Mouse (Mus musculus): ENCODE measurements around the gene Crlf1. TPM values are rescaled to one million over a fixed set of nuclear protein-coding genes. Genes with fewer than 3 reads are reported as not detected.

Crlf1 gene
- polyA plus RNA-seq, 1 experiment from 2014 or later, result 2.8 TPM

DNA sequence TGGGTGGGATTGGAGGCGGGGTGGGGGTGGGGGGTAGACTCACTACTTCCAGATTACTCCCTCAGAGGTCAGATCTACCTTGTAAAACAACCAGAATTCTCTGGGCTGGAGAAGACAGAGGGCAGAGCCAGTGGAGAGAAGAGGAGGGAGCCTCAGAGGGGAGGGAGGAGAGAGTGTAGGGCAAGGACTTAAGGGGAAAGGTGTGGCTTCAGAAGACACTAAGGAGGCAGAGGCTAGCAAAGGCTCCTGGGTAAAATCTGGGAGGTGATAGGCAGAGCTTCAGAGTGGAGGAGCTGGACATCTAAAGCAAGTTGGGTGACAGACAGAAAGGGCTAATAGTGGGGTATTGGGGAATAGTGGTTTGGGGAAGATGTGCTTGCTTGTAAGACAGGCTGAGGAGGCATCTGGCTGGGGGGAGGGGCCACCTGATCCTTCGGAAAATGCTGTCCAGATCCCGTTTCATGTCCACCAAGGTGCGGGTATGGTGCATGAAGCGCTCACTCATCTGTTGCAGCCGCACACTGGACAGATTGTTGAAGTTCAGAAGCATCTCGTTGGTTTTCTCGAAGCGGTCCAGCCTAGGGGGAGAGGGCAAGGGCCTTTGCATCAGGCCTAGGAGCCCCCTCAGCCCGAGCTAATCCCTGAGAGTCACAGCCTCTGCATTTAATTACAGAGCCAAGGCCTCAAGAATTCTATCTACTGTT lies 25.1 kb downstream of the Crlf1 start:
- H3K36me3 ChIP-seq (replicated peaks), result peaks cover 36% of the 10 kb centered on the region
- no peak overlapping the region for H3K4me2 ChIP-seq
- WGBS, result 72% methylated on average over 10 of the region's 10 CpGs

DNA sequence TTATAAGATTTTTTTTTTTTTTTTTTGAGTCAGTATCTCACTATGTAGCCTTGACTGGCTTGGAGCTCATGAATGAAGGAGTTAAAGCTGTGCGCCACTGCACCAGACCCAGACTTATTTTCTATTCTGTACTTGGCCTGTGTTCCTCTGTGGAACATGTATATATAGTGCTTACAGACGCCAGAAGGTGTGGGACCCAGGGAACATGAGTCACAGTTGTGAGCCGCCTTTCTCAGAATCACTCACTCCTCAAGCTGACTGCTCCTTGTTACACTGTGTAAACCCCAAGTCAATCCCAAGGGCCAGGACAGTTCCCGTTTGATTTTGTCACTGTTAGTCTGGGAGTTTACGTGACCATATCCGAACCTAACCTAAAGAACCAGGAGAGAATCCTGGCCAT lies 26.1 kb downstream of the Crlf1 start:
- Histone ChIP-seq H3K4me1 (peaks cover 13% of the 10 kb centered on the region), H3K4me3 (replicated peaks) (no peak overlapping the region), H3K27me3 (no peaks in the 10 kb centered on the region), H3K4me2 (no peak overlapping the region), H3K36me3 (replicated peaks) (peaks cover 26% of the 10 kb centered on the region), H3K9ac (no peak overlapping the region), H3K9me3 (no peaks in the 10 kb centered on the region), H3K27ac (no peak overlapping the region)
- no peak for ATAC-seq (ENCODE audit: low FRiP score)
- 92% methylated on average over 6 of the region's 6 CpGs for WGBS

More for the DNA sequence above, 25.1 kb downstream of the Crlf1 start:
- Histone ChIP-seq H3K9ac (no peak overlapping the region; the same call in 1 of the 2 replicates), H3K4me1 (peaks cover 9% of the 10 kb centered on the region), H3K9me3 (no peaks in the 10 kb centered on the region), H3K27ac (no peak overlapping the region), H3K4me3 (replicated peaks) (no peak overlapping the region), H3K27me3 (no peaks in the 10 kb centered on the region)
- no peak for ATAC-seq (ENCODE audit: low FRiP score)

DNA sequence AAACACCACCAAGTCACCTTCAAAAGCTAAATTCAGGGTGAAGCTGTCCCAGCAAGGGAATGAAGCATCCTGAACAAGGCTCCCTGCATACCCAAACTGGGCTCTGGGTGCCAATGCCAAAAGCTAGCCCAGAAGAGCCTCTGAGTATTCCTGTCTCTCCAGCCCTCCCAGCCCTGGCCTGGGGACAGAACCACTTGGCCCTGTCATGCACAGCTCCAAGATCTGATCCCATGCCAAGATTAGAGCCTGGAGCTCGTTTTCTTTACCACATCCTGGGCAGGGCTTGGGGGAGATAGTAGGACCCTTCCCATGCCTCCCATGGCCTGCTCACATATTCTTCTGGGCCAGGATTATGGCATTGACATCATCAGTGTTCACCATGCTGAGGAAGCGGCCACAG lies 26.6 kb downstream of the Crlf1 start:
- Histone ChIP-seq H3K4me1 (peaks cover 13% of the 10 kb centered on the region), H3K36me3 (replicated peaks) (peaks cover 23% of the 10 kb centered on the region), H3K9ac (no peak overlapping the region), H3K9me3 (no peaks in the 10 kb centered on the region), H3K4me2 (no peak overlapping the region), H3K27me3 (no peaks in the 10 kb centered on the region), H3K27ac (no peak overlapping the region), H3K4me3 (replicated peaks) (no peak overlapping the region)
- WGBS, result 65% methylated on average over 2 of the region's 2 CpGs
- no peak for ATAC-seq (ENCODE audit: low FRiP score)

DNA sequence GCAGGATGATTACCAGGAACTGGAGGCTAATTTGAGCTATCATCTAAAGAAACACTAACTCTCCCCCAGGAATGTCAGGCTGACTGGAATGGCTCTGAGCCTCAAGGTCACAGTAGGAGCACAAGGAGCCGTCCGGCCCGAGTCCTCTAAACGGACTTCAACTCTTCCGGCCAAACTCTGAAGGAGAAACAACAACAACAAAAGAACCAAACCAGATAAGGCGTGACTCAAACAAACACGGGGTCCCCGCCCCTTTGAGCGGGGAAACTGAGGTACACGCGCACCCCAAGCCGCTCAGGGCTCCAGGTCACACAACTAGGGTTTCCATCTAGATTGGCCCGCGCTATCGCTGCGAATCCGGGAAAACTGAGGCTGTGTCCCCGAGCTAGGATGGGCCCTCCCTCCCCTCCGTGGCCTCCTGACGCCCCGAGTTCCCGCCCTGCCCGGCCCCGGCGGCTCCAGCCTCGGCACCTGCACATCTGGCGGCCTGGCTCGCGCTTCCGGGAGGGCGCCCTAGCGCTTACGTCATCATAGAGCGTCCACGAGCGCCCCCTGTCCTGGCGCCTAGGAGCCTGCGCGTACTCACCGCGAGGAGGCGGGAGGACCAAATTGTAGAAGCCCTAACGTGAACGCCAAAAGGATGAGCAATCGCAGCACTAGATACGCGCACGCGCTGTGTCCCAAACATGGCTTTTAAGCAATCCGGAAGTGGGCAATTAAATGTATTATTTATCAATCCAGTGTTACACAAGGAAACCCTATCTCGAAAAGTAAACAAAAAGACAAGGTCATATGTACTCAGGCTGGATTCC lies 29.8 kb downstream of the Crlf1 start:
- ATAC-seq (ENCODE audit: low FRiP score), result peak; percentile 86
- Histone ChIP-seq H3K4me1 (peaks cover 26% of the 10 kb centered on the region), H3K9ac (peak overlapping the region; percentile 72)

DNA sequence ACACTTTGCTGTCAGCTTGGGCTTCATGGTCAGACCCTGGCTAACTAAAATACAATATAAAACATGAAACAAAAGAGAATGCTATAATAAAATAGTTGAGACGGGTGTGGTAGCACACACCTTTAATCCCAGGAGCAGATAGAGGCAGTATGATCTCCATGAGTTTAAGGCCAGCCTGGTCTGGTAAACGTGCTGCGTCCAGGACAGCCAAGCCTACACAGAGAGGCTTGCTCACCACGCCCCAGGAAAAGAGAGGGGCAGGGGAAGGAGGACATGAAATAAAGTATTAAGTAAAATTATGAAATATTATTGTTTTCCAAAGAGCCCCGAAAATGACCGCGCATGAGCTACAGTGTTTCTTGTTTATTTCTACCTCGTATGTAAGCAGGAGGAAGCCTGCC lies 34.2 kb downstream of the Crlf1 start:
- H3K4me2 ChIP-seq, result peak overlapping the region; percentile 85
- no peaks in the 10 kb centered on the region for H3K27me3 ChIP-seq
- peak overlapping the region; percentile 86 for H3K27ac ChIP-seq
- H3K9ac ChIP-seq, result peak overlapping the region; percentile 90
- H3K36me3 ChIP-seq (replicated peaks), result peaks cover 25% of the 10 kb centered on the region
- H3K9me3 ChIP-seq, result no peaks in the 10 kb centered on the region
- peaks cover 35% of the 10 kb centered on the region for H3K4me1 ChIP-seq
- no peak for ATAC-seq (ENCODE audit: low FRiP score)
- WGBS, result 5% methylated on average over 8 of the region's 8 CpGs
- H3K4me3 ChIP-seq (replicated peaks), result peak overlapping the region; percentile 82

More for the DNA sequence above, 29.8 kb downstream of the Crlf1 start:
- peak overlapping the region; percentile 84 for H3K4me2 ChIP-seq
- H3K36me3 ChIP-seq (replicated peaks), result 0 out of 2 replicates have a peak, but pooled peaks cover 9% of the 10 kb centered on the region
- H3K4me3 ChIP-seq (replicated peaks), result peak overlapping the region; percentile 77
- WGBS, result under 1% methylated on average over 51 of the region's 51 CpGs
- peak overlapping the region; percentile 91 for H3K27ac ChIP-seq
- no peaks in the 10 kb centered on the region for H3K27me3 ChIP-seq
- no peaks in the 10 kb centered on the region for H3K9me3 ChIP-seq

DNA sequence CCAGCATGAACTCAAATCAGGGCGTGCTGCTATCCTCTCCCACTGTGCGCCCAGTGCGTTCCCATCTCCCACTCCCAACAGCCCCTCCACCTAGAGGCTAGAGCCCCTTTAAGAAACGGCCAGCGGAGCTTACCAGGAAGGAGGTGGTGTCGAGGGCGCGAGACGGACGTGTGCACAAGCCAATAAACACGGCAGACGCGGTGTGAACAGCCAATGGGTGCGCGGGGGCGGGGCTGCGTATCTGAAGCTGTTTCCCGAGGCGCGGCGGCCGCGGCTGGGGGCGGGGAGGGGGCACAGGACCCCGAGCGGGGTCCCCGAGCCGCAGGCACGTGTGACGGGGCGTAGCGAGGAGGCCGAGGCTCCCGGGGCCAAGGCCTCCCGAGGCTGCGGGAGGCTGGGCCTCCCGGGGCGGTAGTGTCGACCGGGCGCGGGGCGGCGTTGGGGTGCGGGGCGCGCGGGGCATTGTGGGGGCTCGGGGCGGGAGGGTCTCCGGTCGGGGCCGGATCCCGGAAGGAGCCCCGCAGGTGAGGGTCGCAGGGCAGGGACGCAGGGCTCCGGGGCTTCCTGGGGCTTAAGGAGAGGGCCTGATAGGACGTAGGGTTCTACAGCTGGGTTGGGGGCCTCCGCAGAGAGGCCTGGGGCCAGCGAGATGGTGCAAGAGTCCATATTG lies 34.7 kb downstream of the Crlf1 start, which contains the start of the genes Fkbp8 and Kxd1:
Gene Fkbp8, plus strand, starts transcription at position 213 of the 670 bp plus-strand sequence.
Gene Kxd1, minus strand, starts transcription at position 445 of the 670 bp plus-strand sequence.
- Histone ChIP-seq H3K27ac (peak within 1 kb of the TSS; percentile 86), H3K27me3 (no peaks in the 10 kb centered on the region), H3K4me1 (peaks cover 29% of the 10 kb centered on the region), H3K9me3 (no peaks in the 10 kb centered on the region), H3K36me3 (replicated peaks) (peaks cover 31% of the 10 kb centered on the region), H3K9ac (peak within 1 kb of the TSS; percentile 90), H3K4me2 (peak within 1 kb of the TSS; percentile 85), H3K4me3 (replicated peaks) (peak within 1 kb of the TSS; percentile 82)
- under 1% methylated on average over 57 of the region's 61 CpGs for WGBS
- ATAC-seq (ENCODE audit: low FRiP score), result peak; percentile 93

DNA sequence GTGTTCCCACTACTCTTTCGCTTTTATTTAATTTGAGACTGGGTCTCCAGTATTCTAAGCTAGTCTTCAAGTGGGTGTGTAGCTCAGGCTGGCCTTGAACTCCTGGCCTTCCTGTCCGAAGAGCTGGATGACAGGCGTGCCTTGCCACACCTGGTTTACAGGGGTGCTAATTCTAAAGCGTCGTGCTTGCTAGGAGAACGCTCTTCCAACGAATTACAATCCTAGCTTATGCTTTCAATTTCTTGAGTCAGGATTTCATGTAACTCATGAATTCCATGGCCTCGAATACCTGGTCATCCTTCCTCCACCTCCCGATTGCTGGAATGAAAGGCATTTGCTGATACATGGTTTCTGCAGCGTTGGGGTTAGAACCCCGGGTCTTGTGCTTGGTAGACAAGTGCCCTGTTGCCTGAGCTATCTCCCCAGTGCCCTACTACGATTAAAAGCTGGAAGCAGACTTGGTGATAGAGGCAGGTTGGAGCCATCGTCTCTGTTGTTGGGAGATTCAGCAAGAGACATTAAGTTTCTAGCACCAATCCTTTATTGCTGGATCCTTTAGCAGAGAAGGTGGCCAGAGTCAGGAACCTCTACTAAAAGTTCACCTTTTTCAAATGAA lies 35.3 kb downstream of the Crlf1 start:
- H3K27me3 ChIP-seq, result no peaks in the 10 kb centered on the region
- peak overlapping the region; percentile 85 for H3K4me2 ChIP-seq
- peaks cover 37% of the 10 kb centered on the region for H3K36me3 ChIP-seq (replicated peaks)
- ATAC-seq (ENCODE audit: low FRiP score), result no peak
- H3K27ac ChIP-seq, result peak overlapping the region; percentile 86
- H3K4me3 ChIP-seq (replicated peaks), result peak overlapping the region; percentile 82
- H3K4me1 ChIP-seq, result peaks cover 28% of the 10 kb centered on the region
- peak overlapping the region; percentile 90 for H3K9ac ChIP-seq
- H3K9me3 ChIP-seq, result no peaks in the 10 kb centered on the region
- WGBS, result 38% methylated on average over 13 of the region's 13 CpGs

DNA sequence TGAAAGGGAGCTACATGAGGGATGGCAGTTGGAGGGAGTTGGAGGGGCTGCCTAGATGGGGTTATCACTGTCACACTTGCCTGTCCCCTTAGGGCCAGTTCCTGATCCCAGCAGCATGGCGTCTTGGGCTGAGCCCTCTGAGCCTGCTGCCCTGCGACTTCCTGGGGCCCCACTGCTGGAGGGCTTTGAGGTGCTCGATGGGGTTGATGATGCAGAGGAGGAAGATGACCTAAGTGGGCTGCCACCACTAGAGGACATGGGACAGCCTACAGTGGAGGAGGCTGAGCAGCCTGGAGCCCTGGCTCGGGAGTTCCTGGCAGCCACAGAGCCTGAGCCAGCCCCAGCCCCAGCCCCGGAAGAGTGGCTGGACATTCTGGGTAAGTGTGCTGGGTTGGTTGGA lies 36.3 kb downstream of the Crlf1 start:
- no peak overlapping the region for H3K4me3 ChIP-seq (replicated peaks)
- H3K27me3 ChIP-seq, result no peaks in the 10 kb centered on the region
- peaks cover 47% of the 10 kb centered on the region for H3K36me3 ChIP-seq (replicated peaks)
- 93% methylated on average over 5 of the region's 5 CpGs for WGBS
- H3K9ac ChIP-seq, result no peak overlapping the region
- ATAC-seq (ENCODE audit: low FRiP score), result no peak
- H3K27ac ChIP-seq, result no peak overlapping the region
- H3K4me2 ChIP-seq, result no peak overlapping the region
- H3K9me3 ChIP-seq, result no peaks in the 10 kb centered on the region
- H3K4me1 ChIP-seq, result peaks cover 26% of the 10 kb centered on the region

DNA sequence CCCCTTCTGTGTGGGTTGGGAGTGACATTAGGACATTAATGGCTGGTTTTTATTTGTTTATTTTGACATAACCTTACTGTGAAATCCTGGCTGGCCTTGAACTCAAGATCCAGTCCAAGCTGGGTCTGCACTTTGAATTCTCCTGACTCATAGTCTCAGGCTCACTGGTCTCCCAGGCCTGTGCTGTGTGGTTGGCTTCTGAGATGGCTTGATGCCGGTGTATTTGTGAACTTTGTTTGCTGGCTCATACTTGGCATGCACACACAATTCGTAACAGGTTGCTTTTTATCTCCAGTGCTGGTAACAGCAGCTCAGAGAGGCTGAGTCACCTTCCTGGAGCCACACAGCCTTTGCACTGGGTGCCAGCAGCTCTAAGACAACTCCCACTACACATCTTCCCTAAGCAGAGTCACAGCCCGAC lies 36.8 kb downstream of the Crlf1 start:
- ATAC-seq (ENCODE audit: low FRiP score), result no peak
- H3K27me3 ChIP-seq, result no peaks in the 10 kb centered on the region
- H3K4me2 ChIP-seq, result no peak overlapping the region
- H3K27ac ChIP-seq, result no peak overlapping the region
- peaks cover 52% of the 10 kb centered on the region for H3K36me3 ChIP-seq (replicated peaks)
- H3K4me1 ChIP-seq, result peaks cover 26% of the 10 kb centered on the region
- no peak overlapping the region for H3K4me3 ChIP-seq (replicated peaks)
- H3K9me3 ChIP-seq, result no peaks in the 10 kb centered on the region
- H3K9ac ChIP-seq, result no peak overlapping the region
- WGBS, result 98% methylated on average over 3 of the region's 3 CpGs

DNA sequence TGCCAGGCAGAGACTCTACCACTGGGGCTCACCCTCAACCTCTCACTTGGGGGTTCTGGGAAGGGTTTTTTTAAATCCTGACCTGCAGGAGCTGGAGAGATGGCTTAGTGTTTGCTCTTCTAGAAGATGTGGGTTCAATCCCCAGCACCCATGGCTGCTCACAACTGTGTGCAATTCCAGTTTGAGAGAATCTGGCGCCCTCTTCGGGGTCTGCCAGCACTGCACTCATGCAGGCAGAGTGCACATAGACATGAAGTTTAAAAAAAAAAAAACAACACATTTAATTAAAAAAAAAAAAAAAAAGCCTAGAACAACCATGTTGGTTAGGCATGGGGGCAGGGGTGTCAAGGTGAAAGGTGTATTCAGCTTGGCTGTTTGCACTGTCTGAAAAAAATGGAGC lies 37.4 kb downstream of the Crlf1 start:
- 86% methylated on average over 2 of the region's 2 CpGs for WGBS
- no peak overlapping the region for H3K27ac ChIP-seq
- no peak overlapping the region for H3K4me3 ChIP-seq (replicated peaks)
- peaks cover 26% of the 10 kb centered on the region for H3K4me1 ChIP-seq
- no peaks in the 10 kb centered on the region for H3K27me3 ChIP-seq
- H3K9ac ChIP-seq, result no peak overlapping the region
- H3K36me3 ChIP-seq (replicated peaks), result peaks cover 57% of the 10 kb centered on the region
- ATAC-seq (ENCODE audit: low FRiP score), result no peak
- no peaks in the 10 kb centered on the region for H3K9me3 ChIP-seq
- H3K4me2 ChIP-seq, result no peak overlapping the region

DNA sequence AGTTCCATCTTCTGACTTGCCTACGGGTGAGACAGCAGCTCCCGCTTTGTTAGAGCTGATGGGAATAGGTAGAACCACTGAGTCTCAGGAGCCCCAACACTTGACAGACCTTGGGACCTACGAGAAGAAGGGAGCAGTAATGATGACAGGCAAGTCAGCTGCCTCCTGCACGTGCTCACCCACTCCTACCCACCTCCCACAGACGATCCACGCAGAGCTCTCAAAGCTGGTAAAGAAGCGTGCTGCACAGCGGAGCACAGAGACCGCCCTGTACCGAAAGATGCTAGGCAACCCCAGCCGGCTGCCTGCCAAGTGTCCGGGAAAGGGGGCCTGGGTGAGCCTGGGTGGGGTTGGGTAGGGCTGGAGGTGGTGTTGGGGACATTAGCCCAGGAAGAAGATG lies 41.3 kb downstream of the Crlf1 start:
- Histone ChIP-seq H3K4me2 (no peak overlapping the region), H3K4me3 (replicated peaks) (no peak overlapping the region), H3K9me3 (no peaks in the 10 kb centered on the region), H3K9ac (no peak overlapping the region), H3K27me3 (no peaks in the 10 kb centered on the region), H3K36me3 (replicated peaks) (peaks cover 76% of the 10 kb centered on the region), H3K4me1 (peaks cover 11% of the 10 kb centered on the region), H3K27ac (no peak overlapping the region)
- WGBS, result 94% methylated on average over 12 of the region's 12 CpGs
- ATAC-seq (ENCODE audit: low FRiP score), result no peak

DNA sequence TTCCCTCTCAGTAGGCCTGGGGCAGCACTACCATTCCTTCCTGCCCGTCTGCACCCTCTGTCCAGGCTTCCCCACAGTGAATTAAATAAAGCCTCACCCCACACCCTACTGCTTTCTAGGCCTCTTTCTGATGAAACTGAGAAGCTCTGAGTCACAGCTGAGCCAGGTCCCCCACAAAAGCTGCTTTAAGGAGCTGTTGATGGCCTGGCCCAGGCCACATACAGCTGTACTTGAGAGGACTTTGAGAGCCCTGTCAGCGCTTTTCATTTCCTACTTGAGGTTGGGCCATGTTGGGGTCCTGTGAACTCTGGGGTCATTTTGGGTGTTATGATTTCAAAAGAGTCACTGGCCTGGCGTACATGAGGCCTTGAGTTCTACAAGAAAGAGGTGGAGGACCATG lies 42.3 kb downstream of the Crlf1 start:
- Histone ChIP-seq H3K4me3 (replicated peaks) (no peak overlapping the region), H3K4me2 (no peak overlapping the region), H3K4me1 (peaks cover 12% of the 10 kb centered on the region), H3K9me3 (no peaks in the 10 kb centered on the region), H3K9ac (no peak overlapping the region), H3K36me3 (replicated peaks) (peaks cover 67% of the 10 kb centered on the region), H3K27me3 (no peaks in the 10 kb centered on the region), H3K27ac (no peak overlapping the region)
- no peak for ATAC-seq (ENCODE audit: low FRiP score)
- 93% methylated on average over 3 of the region's 3 CpGs for WGBS
